Mouse (Mus musculus) ovary, adult 18-20 months (tissue): Measurements from ENCODE around the gene Rufy1.
"Not testable (repeated sequence)": the region's sequence is repeated elsewhere in the genome, so short reads cannot be mapped to it uniquely, and the experiment has no call there.

ENCODE experiments used
- DNase-seq: peaks from one replicate; pipeline ENCODE4 v3.0.0; 2022; ENCODE audit warnings: low spot score, mixed read lengths

The Rufy1 gene

DNA sequence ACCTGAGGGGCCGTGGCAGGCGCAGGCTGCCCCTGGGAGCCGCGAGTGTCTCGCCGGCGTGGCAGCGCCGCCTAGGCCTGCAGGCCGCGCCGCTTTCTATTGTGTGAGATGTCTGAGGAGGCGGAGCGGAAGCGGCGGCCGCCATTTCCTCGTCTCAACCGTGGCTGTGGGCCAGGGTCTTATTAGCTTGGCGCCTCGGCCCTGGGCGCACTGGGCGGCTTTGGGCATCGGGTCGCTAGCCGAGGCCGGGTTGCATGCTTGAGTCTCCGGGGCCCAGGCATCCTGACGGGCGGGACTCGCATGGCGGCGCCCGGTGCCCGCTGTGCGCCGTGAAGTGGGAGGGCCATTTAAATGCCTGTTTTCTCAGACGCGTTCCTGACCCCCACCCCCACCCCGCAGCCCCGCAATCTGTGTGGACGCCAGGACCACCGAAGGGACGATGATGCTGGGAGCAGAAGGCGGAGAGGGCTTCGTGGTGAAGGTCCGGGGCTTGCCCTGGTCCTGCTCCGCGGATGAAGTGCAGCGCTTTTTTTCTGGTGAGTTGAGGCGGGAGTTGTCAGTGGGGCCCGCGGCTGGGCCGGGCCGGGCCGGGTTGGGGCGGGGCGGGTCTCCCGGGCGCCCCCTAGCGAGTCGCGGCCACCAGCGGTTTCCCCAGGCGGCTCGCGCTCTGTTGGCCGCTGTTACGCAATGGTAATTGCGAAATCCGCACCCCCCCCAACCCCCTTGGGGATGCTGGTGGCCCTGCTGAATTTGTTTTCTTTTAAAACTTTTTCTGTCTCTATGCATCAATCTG, 52.8 kb downstream of the Rufy1 start:
- peak; percentile 75 for DNase-seq

- DNase-seq: peak; percentile 96
Measured at GRCm38 (mm10) chr11:50376911-50377891, 53.7 kb downstream of the Rufy1 start, which contains the start of gene Hnrnph1. TSS of gene Hnrnph1 (plus strand) at chr11:50376990.

DNA sequence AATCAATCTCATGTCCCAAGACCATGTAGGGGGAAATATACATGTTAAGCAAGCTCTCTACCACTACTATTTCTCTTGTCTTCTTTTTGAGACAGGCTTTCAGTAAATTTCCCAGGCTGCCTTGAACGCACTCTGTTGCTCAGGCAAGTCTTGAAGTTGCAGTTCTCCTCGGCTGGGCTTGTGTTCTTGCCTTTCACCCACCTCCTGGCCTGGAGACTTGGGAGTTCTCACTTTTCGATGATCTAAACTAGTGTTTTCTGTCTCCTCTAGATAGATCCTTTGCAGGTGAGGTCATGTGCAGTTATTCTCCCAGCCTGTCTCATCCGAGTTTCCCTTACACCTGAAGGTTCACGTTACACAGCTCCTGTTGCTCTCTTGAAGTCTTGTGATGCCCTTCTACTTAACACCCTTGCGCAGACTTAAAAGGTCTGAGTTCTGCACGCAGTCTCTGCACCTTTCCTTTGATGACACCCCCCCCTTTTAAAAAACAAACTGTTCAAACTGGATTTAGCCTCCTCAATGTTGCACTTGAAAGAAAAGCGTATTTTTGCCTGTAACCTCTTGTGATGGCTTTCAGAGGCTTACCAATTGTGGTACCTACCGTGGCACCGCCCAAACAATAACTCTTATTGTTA, 54.7 kb downstream of the Rufy1 start:
- no peak for DNase-seq

DNA sequence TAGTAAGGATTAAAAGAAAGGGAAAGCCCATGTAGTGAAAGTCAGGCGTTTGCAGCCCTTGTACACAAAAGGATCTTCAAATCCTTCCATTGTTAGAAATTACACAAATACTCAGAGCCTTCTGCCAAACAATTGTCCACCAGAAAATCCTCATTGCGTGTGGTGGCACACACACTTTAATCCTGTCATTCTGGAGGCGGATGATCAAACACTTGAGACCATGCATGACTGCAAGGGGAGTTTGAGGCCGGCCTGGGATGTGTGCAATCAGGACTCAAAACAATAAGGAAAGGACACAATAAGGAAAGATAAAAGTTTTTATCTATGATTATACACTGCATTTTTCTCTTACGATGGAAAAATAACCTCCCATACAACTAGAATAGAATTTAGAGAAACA, 55.5 kb downstream of the Rufy1 start:
- no peak for DNase-seq

GRCm38 (mm10) chr11:50374286-50375015, 56.5 kb downstream of the Rufy1 start:
- no peak for DNase-seq

DNA sequence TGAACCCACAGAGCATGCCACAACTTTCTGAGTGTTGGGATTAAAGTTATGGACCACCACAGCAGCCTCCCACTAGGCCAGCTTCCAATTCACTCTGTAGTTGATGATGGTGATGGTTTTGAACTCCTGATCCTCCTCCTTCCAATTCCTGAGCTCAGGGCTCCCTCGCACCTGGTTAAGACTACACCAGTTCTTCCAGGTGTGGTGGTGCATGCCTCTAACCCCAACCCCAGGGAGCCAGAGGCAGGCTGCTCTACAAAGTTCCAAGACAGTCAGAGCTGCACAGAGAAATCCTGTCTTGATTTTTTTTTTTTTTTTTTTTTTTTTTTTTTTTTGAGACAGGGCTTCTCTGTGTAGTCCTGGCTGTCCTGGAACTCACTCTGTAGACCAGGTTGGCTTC, 57.3 kb downstream of the Rufy1 start:
- no peak for DNase-seq

GRCm38 (mm10) chr11:50373086-50373485, 57.8 kb downstream of the Rufy1 start:
- no peak for DNase-seq

DNA sequence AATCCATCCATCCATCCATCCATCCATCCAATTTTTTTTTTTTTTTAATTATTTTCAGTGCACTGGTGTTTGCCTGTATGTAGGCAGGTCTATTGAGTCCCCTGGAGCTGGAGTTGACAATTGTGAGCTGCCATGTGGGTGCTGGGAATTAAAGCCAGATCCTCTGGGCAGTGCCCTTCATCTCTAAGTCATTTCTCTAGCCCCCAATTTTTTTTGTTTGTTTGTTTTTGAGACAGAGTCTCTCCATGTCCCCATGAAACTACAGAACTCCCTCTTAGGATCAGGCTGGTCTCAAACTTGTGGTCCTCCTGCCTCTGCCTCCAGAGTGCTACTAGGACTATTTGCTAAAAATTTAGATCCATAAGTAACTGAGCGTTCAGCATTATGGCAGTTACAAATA, 59.0 kb downstream of the Rufy1 start:
- DNase-seq: no peak

- DNase-seq: peak; percentile 40
Measured at GRCm38 (mm10) chr11:50371399-50371841, 59.5 kb downstream of the Rufy1 start.

DNA sequence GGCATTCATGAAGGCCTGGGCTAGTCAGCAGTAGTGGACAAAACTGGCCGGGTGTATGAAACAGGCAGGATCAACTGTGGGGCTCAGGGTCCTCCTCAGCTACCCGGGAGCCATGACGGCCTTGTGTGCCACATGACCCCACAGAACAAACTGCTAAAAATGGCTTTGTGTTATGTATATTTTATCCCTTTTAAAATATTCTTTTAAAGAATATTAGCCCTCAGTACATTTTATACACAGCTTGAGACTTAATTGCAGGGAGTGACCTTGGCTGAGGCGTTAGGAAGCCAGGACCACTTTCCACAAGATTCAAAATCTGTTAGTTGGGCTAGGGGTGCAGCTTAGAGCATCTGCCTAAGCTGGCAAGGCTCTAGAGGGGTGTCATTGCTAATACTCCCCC, 60.0 kb downstream of the Rufy1 start:
- DNase-seq: no peak

DNA sequence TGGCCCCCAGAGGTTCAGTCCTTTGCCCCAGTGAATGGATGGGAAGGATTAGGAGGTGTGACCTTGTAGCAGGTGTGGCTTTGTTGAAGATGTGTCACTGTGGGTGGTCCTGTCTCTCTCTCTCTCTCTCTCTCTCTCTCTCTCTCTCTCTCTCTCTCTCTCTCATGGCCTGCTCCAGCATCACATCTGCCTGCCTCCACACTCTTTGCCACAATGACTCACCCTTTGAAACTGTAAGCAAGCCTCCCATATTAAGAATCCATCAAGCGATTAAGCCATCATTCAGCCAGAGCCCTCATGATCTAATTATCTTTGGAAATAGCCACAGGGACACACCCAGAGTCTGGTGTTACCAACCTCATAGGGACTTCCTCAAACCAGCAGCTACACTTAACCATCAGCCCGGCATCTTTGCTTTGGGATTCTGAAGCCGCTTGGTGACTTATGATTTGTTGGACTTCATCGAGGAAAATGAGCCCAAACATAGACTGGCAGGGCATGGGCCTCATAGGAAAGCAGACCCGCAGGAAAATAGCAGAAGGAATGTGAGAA, 61.5 kb downstream of the Rufy1 start:
- no peak for DNase-seq

DNA sequence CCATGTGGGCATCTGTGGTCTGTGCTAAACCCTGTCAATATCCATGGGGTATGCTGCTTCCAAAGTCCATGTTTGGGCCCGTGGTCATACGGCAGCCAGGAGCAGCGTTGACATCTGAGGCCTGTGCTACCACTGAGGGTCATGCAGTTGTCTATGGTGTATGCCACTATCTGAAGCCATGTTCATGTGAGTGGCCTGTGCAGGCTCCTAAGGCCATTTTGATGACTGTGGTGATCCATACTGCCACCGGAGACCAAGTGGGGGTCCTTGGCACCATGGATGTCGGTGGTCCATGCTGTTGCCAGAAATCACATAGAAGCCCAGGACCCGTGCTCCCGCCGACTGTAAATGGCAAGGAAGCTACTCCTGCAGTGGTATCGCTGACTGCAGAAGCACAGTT, 63.4 kb downstream of the Rufy1 start:
- DNase-seq: no peak

DNA sequence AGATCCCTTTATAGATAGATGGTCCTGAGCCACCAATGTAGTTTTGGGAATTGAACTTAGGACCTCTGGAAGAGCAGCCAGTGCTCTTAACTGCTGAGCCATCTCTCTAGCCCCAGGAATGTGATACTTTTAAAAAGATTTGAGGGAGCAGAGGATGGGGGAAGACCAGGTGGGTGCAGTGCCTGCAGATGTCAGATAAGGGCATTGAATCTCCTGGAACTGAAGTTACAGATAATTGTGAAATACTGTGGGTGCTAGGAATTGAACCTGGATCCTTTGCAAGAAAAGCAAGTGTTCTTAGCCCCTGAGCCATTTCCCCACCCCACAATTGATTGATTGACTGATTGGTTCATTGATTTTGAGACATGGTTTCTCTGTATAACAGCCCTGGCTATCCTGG, 65.6 kb downstream of the Rufy1 start:
- no peak for DNase-seq

GRCm38 (mm10) chr11:50364548-50364947, 66.4 kb downstream of the Rufy1 start:
- DNase-seq: no peak

- DNase-seq: not testable (repeated sequence)
Measured at GRCm38 (mm10) chr11:50361282-50361681, 69.6 kb downstream of the Rufy1 start.

GRCm38 (mm10) chr11:50358950-50359861, 71.7 kb downstream of the Rufy1 start:
- DNase-seq: no peak

GRCm38 (mm10) chr11:50355395-50355794, 75.5 kb downstream of the Rufy1 start:
- DNase-seq: no peak

- no peak for DNase-seq
Measured at GRCm38 (mm10) chr11:50354851-50355250, 76.1 kb downstream of the Rufy1 start.

DNA sequence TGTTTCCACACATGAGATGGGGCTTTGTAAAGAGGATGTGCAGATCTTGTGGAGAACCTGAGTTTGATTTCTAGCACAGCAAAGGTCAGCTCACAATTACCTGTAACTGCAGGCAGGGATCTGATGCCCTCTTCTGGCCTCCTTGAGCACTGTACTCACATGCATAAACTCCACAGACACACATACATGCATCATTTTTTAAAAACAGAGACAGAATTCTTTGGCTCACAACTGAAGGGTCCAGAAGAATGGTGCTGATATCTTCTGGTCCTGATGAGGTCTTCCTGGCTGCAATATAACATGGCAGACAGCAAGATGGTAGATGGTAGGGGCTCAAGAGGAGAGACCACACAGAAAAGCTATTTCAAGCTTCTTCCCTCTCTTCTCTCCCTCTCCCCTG, 76.8 kb downstream of the Rufy1 start, which contains the start of gene Cby3:
TSS of gene Cby3 (plus strand) at position 301 of the 400 bp plus-strand sequence.
- no peak for DNase-seq

GRCm38 (mm10) chr11:50352177-50352576, 78.7 kb downstream of the Rufy1 start:
- DNase-seq: no peak
